Mouse (Mus musculus): ENCODE measurements around the gene Tmem115.
A peak's percentile ranks its signal among the peaks of the same experiment; 100 is the strongest.
"Not testable (repeated sequence)": the region's sequence is repeated elsewhere in the genome, so short reads cannot be mapped to it uniquely, and the experiment has no call there.

Tmem115 gene

DNA sequence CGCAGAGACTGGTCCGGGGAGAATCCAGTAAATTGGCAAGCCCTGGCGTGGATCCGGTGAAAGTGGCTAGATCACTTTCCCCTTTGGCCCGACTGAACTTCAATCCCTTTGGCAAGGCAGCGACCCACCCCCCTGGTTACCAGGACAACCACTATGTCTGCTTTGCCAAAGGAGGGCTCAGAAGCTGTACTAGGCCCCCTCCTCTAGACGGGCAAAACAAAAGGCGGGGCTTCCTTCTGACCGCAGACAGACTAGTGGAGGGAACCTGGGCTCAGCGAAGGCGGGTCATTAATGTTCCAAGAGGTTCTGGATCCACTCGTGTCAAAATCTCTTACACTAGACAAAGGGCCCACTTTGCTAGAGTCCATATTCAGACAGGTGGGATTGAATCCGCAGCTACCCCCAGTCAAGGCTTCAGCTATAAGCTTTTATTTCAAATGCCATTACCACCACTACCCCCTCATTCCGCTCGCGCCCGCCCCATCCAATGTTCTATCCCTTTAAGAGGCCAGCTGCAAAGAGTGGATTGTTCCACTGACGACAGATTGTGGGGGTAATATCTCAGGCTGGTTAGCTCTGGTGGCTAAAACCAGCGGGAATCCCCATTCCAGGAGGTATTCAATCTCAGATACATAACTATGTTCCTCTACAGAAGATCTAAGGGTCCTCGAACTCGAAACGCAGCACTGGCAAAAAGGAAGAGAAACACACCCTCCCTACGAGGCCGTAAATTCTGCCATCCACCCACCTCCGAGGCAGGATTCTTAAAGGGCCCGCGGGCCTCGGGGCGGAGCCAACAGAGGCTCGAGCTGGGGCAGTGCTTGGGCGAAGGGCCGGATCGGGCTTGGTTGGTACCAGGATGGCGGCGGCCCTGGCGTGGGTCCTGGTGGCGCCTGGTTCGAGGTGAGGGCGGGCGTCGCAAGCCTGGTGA, 34.9 kb downstream of the Tmem115 start:
- peak; percentile 66; the same call in 1 of the 2 replicates for ATAC-seq (ENCODE audit: insufficient number of reproducible peaks, low FRiP score, low TSS enrichment)

DNA sequence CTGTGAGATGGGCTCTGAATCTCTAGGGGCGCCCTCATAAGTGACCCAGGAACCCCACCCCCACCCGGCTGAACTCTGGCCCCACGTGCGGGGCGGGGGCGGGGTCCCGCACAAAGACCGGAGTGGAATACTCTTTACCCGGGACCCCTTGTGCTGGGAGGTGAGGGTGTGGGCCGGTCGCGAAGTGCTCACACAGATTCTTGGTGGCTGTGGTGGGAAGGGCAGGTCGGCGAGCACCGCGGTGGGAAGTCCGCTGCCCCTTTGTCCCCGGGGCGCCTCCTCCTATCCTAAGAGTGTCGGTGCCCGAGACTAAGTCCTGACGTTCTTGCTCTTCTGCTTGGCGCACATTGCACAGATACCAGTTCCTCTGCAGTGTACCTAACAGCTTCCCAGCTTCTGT, 35.5 kb downstream of the Tmem115 start:
- peak; percentile 8; the same call in 1 of the 2 replicates for ATAC-seq (ENCODE audit: insufficient number of reproducible peaks, low FRiP score, low TSS enrichment)

DNA sequence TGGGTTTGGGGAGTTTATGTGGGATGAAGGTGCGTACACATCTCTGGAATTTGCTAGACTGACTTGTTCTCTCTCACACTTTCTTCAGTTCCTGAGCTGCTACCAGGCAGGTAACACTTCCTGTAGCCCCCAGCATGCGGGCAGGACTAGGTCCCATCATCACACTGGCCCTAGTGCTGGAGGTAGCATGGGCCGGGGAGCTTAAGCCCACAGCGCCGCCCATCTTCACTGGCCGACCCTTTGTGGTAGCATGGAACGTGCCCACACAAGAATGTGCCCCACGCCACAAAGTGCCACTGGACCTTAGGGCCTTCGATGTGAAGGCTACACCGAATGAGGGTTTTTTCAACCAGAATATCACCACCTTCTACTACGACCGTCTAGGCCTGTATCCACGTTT, 36.3 kb downstream of the Tmem115 start:
- ATAC-seq (ENCODE audit: insufficient number of reproducible peaks, low FRiP score, low TSS enrichment): no peak

DNA sequence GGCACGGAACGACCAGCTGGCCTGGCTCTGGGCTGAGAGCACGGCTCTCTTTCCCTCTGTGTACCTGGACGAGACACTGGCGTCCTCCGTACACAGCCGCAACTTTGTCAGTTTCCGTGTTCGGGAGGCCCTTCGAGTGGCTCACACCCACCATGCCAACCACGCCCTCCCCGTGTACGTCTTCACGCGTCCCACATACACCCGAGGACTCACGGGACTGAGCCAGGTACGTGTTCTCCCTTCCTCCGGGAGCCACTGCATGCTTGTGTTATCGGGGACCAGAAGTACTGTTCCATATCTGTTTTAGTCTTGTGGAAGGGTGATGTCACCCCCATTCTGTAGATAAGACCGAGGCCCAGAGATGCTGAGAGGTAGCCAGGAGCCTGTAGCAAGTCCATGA, 37.1 kb downstream of the Tmem115 start:
- ATAC-seq (ENCODE audit: insufficient number of reproducible peaks, low FRiP score, low TSS enrichment): no peak

DNA sequence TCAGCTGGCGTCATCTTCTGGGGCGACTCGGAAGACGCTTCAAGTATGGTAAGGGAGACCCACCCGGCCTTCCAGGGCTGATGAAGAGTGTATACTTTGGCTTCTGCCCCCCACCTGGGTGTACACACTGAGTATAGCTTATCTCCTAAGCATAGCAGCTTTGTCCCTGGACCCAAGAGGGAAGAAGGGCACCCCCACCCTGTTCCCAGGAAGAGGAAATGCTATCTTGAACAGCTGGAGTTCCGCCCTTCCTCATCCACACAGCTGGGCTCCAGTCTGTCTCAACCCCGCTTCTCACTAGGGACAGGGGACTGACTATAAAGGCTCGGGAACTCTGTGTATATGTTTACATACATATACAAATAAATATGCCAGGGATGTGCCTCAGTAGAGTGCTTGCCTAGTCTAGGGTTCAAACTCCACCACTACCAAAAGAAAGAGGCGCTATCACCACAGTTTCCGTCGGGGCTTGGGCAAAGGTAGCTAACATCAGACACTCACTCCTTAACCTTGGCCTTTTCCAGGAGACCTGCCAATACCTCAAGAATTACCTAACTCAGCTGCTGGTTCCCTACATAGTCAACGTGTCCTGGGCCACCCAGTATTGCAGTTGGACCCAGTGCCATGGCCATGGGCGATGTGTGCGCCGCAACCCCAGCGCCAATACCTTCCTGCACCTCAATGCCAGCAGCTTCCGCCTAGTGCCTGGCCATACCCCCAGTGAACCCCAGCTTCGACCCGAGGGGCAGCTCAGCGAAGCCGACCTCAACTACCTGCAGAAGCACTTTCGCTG, 38.0 kb downstream of the Tmem115 start:
- ATAC-seq (ENCODE audit: insufficient number of reproducible peaks, low FRiP score, low TSS enrichment): no peak

DNA sequence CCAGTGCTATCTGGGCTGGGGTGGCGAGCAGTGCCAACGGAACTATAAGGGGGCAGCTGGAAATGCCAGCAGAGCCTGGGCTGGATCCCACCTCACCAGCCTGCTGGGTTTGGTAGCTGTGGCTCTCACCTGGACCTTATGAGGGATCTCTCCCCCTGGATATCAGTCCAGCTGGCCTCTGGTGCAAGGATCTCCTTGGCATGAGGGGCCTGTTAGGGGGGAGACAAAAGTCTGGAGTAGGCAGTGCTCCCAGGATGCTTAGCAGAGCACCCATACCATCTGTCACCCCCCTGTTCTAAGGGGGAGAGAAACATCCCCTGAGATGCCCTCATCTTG, 38.5 kb downstream of the Tmem115 start:
- ATAC-seq (ENCODE audit: insufficient number of reproducible peaks, low FRiP score, low TSS enrichment): no peak

DNA sequence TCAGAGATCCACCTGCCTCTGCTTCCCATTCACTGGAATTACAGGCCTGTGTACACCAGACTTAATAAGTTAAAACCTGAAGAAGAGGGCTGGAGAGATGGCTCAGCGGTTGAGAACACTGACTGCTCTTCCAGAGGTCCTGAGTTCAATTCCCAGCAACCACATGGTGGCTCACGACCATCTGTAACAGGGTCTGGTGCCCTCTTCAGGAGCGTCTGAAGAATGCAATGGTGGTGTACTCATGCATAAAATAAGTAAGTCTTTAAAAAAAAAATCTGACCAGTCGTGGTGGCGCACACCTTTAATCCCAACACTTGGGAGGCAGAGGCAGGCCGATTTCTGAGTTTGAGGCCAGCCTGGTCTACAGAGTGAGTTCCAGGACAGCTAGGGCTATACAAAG, 40.0 kb downstream of the Tmem115 start:
- ATAC-seq (ENCODE audit: insufficient number of reproducible peaks, low FRiP score, low TSS enrichment): not testable (repeated sequence)

DNA sequence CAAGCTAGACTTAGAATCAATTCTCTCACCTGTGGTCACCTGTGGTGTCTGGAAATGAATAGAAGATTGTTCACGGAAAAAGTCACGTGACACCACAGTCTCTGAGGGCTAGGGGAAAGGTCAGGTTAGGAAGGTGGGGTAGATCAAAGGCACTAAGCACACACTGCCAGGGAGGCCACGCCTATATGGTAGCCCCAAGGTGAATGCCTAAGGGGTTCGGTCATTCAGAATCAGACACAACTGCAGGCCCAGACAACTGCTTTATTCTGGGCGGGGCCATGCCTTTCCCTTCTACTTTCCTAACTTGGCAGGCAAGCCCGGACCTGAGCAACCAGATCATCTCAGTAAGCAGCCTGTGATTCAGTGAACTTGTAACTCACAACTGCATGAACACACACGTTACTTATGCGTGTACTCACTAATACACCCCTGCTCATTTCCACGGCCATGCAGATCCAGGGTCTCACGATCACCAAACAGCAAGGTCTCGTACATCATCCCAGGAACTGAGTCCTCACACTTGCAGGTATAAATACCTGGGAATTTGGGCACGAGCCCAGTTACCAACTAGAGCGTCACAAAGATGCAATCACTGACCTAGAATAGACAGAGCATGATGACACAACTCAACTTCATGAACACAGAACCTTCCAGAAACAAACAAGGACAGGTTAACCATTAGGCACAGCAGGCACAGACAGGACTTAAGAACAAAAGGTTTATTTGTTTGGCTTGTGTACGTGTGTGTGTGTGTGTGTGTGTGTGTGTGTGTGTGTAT, 42.0 kb downstream of the Tmem115 start:
- no peak for ATAC-seq (ENCODE audit: insufficient number of reproducible peaks, low FRiP score, low TSS enrichment)

DNA sequence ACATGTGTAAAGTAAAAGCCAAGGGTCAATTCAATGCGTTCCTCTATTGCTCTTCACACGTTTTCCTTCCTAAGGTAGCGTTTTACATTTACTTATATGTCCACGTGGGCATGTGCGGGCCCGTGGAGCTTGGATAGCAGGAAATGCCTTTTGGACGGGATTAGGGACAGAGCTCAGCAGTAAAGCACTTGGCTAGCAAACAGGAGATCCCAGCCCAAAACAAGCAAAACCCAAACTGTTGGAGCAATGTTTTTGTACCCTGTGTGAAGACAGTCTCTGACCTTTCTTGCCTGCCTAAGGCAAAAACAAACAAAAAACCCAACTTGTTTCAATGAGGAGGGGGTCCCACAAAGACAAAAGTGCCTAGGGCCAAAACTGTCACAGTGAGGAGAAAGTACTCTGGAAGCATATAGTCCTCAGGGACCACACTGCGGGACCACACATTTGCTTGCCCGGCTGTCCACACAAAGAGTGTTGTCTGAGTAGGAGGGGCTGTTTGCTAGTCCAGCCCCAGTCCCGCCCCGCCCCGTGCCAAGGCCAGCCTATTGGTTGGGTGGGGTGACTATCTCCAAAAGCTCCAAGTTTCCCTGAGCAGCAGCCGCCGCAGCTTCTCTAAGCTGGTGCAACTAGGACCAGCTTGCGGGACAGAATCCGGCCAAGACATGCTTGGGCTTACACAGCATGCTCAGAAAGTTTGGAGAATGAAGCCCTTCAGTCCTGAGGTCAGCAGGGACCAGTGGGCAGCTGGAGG, 42.8 kb downstream of the Tmem115 start, which contains the start of gene Hyal1:
Hyal1 (plus strand) TSS at position 571 of the 751 bp plus-strand sequence.
- no peak for ATAC-seq (ENCODE audit: insufficient number of reproducible peaks, low FRiP score, low TSS enrichment)

DNA sequence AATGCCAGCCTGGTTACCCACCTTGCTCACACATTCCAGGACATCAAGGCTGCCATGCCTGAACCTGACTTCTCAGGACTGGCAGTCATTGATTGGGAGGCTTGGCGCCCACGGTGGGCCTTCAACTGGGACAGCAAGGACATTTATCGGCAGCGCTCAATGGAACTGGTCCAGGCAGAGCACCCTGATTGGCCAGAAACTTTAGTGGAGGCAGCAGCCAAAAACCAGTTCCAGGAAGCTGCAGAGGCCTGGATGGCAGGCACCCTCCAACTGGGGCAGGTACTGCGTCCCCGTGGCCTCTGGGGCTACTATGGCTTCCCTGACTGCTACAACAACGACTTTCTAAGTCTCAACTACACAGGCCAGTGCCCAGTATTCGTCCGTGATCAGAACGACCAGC, 44.1 kb downstream of the Tmem115 start:
- ATAC-seq (ENCODE audit: insufficient number of reproducible peaks, low FRiP score, low TSS enrichment): no peak

DNA sequence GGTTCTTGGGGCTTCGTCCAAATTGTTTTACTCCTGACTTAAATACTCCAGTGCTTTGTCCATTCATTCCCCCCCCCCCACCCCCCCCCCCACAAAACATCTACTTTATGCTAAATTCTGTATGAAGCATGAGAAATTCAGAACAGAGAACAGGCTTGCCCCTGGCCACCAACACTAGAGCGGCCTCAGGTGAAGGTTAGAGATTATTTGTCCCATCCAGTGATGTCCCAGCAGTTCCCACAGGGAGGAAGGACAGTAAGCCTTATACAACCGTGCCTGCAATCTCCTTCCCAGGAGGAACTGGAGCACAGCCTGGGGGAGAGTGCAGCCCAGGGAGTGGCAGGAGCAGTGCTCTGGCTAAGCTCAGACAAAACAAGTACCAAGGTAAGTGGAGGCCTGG, 44.8 kb downstream of the Tmem115 start, which contains the start of gene Naa80:
Naa80 (plus strand) TSS at position 301 of the 400 bp plus-strand sequence.
- ATAC-seq (ENCODE audit: insufficient number of reproducible peaks, low FRiP score, low TSS enrichment): no peak

DNA sequence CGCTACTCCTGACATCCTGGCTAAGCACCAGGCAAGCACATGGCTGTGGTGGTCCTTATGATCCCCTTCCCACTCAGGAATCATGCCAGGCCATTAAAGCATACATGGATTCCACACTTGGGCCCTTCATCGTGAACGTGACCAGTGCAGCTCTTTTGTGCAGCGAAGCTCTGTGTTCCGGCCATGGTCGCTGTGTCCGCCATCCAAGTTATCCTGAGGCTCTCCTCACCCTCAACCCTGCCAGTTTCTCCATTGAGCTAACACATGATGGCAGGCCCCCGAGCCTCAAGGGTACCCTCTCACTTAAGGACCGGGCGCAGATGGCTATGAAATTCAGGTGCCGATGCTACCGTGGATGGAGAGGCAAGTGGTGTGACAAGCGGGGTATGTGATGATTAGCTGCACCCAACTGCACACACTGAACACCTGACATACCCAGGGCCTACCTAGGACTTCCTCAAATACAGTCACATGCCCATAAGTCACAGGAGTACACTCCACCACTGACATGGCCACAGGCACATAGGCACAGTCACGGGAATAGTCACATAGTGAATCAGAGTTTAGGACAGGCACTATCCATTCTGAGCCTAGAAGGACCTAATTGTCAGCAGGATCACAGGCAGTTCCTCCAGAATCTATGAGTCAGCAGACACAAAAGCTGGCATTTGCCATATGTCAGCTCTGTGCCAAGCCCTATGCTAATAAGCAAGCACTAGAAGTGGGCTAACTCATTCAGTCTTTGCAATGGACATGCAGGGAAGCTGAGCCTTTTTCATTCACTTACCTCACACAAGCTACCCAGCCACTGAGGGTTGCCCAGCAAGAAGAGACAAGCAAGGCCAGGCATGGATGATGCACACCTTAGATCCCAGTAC, 45.5 kb downstream of the Tmem115 start:
- no peak for ATAC-seq (ENCODE audit: insufficient number of reproducible peaks, low FRiP score, low TSS enrichment)

DNA sequence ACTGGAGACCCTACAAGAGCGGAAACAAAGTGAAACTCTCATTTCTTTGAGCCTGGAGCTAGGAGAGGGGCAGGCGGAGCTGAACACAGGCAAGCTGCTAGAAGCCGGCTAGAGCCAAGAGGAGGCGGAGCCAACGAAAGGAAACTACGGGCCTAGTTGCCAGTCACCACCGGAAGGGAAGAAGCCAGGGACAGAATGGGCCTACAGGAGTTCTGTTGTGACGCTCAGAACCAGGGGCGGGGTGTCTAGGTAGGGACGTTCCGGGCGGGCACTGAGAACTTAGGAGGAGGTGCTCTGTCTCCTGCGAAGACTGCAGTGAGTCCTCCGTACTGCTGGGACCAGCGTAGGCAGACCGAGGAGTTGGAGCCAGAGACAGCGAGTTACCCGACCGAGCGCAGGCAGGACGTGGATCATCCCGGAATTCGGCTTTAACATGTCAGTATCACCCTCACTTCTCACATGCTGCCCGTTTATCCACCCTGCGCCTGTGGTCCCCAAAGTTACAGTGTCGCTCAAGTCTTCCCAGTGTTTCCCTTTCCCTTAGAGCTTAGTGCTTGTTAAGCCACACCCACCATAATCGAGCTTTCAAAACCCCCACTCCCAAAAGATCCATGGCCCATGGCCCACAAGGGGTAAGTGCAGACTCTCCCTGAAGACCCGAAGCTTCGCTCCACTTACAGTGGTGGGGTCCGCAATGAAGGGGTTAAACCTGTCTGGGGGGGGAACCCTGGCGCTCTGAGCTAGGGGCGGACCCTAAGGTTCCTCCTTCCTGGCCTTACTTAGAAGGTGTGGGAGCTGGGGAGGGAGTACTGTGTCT, 47.0 kb downstream of the Tmem115 start, which contains the start of gene Hyal3:
Hyal3 (plus strand) TSS at position 318 of the 817 bp plus-strand sequence.
- peak; percentile 68 for ATAC-seq (ENCODE audit: insufficient number of reproducible peaks, low FRiP score, low TSS enrichment)

DNA sequence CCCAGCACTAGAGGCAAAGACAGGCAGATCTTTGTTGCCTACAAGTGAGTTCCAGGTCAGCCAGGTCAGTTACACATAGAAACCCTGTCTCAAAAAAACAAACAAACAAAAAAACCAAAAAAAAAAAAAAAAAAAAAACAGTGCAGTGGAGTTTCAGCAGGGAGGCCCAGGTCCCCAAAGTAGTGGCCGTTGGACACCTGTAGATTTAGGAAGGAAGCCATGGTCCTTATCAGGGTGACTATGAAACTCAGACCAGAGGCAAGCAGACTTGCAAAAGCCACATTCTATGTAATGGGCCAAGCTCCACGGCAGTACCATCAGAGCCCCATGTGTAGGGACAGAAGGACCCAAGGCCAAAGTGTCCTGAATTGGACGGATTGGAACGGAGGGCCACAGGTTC, 47.8 kb downstream of the Tmem115 start:
- no peak for ATAC-seq (ENCODE audit: insufficient number of reproducible peaks, low FRiP score, low TSS enrichment)

DNA sequence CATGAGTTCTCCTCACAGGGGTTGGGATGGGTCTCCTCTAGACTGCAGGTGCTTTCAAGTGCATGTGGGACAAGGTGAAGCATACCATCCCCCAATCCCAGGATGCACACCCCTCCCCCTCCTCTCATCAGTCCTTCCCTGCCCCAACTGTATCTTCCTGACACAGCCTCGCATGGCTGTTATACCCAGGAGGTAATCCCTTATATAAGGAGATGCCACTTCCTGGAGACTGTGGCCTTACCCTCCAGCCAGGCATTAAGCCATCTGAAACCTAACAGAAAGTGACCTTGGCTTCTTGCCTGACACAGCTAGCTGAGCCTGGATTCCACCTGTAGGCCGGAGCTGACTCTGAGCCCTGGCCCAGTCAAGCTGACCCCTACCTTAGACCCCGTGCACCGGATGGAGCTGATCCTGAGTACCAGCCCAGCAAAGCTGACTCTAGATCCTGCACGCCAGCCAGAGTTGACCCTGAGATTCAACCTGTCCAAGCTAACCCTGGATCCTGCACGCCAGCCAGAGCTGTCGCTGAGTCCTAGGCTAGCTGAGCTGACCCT, 48.8 kb downstream of the Tmem115 start:
- no peak for ATAC-seq (ENCODE audit: insufficient number of reproducible peaks, low FRiP score, low TSS enrichment)

DNA sequence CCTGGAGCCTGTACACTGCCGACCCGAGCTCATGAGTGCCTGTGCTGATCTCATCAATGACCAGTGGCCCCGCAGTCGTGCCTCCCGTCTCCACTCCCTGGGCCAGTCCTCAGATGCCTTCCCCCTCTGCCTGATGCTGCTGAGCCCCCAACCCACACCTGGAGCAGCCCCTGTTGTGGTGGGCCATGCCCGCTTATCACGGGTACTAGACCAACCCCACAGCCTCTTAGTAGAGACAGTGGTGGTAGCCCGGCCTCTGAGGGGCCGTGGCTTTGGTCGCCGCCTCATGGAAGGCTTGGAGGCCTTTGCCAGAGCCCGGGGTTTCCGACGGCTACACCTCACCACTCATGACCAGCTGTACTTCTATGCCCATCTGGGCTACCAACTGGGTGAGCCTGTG, 49.4 kb downstream of the Tmem115 start:
- ATAC-seq (ENCODE audit: insufficient number of reproducible peaks, low FRiP score, low TSS enrichment): no peak

DNA sequence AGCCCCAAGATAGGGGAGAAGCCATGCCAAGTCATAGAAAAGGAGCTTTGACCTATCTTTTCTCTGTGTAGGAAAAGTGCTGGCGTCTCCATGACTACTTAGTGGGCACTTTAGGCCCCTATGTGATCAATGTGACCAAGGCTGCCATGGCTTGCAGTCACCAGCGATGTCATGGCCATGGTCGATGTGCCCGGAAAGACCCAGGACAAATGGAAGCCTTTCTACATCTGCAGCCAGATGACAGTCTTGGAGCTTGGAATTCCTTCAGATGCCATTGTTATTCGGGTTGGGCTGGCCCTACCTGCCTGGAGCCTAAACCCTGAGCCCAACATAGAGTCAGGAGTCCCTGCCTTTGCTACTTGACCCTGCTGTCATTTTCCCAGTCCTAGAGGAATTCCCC, 52.8 kb downstream of the Tmem115 start:
- no peak for ATAC-seq (ENCODE audit: insufficient number of reproducible peaks, low FRiP score, low TSS enrichment)

Data from cerebellum, adult (tissue).